Mouse (Mus musculus): ENCODE results near the gene Mlx. TPM values are rescaled to one million over a fixed set of nuclear protein-coding genes. Genes with fewer than 3 reads are reported as not detected.
A peak's percentile ranks its signal among the peaks of the same experiment; 100 is the strongest.

The Mlx gene
- polyA plus RNA-seq, 1 experiment from 2014 or later: 57.4 TPM

GRCm38 (mm10) chr11:101103011-101103410 is 15.9 kb downstream of the Mlx start:
- 0 out of 2 replicates have a peak overlapping the region, but pooled peaks have one; percentile 17 for H3K4me2 ChIP-seq (ENCODE audit: low read depth, low read length)
- WGBS: 78% methylated on average over 5 of the region's 5 CpGs

GRCm38 (mm10) chr11:101109351-101109750 is 22.3 kb downstream of the Mlx start:
- no peak overlapping the region for H3K4me2 ChIP-seq (ENCODE audit: low read depth, low read length)

More at GRCm38 (mm10) chr11:101103011-101103410, 15.9 kb downstream of the Mlx start:
- Histone ChIP-seq H3K27ac (ENCODE audit: low read length) (peak overlapping the region; percentile 94), H3K9ac (ENCODE audit: low read length) (peak overlapping the region; percentile 38; the same call in 1 of the 2 replicates), H3K4me1 (ENCODE audit: control insufficient read depth, insufficient read depth, low read length) (no peaks in the 10 kb centered on the region), H3K9me3 (replicated peaks; ENCODE audit: control insufficient read depth, low read length) (no peaks in the 10 kb centered on the region), H3K27me3 (ENCODE audit: control insufficient read depth, insufficient read depth, low read length) (no peaks in the 10 kb centered on the region), H3K36me3 (ENCODE audit: control insufficient read depth, insufficient read depth, low read length) (peaks cover 4% of the 10 kb centered on the region; the same call in 1 of the 2 replicates), H3K4me3 (replicated peaks; ENCODE audit: low read length) (no peak overlapping the region)
- ATAC-seq (ENCODE audit: insufficient read depth, low FRiP score): no peak

GRCm38 (mm10) chr11:101110708-101111107 is 23.6 kb downstream of the Mlx start:
- no peak overlapping the region for H3K4me3 ChIP-seq (replicated peaks; ENCODE audit: low read length)
- no peaks in the 10 kb centered on the region for H3K27me3 ChIP-seq (ENCODE audit: control insufficient read depth, insufficient read depth, low read length)
- H3K4me2 ChIP-seq (ENCODE audit: low read depth, low read length): no peak overlapping the region
- H3K36me3 ChIP-seq (ENCODE audit: control insufficient read depth, insufficient read depth, low read length): no peaks in the 10 kb centered on the region
- ATAC-seq (ENCODE audit: insufficient read depth, low FRiP score): no peak
- WGBS: 45% methylated on average over 5 of the region's 5 CpGs
- H3K9me3 ChIP-seq (replicated peaks; ENCODE audit: control insufficient read depth, low read length): no peaks in the 10 kb centered on the region
- H3K9ac ChIP-seq (ENCODE audit: low read length): no peak overlapping the region; the same call in 1 of the 2 replicates
- peak overlapping the region; percentile 35; the same call in 1 of the 2 replicates for H3K27ac ChIP-seq (ENCODE audit: low read length)
- no peaks in the 10 kb centered on the region for H3K4me1 ChIP-seq (ENCODE audit: control insufficient read depth, insufficient read depth, low read length)

More at GRCm38 (mm10) chr11:101109351-101109750, 22.3 kb downstream of the Mlx start:
- Histone ChIP-seq H3K9me3 (replicated peaks; ENCODE audit: control insufficient read depth, low read length) (no peaks in the 10 kb centered on the region), H3K27me3 (ENCODE audit: control insufficient read depth, insufficient read depth, low read length) (no peaks in the 10 kb centered on the region), H3K9ac (ENCODE audit: low read length) (no peak overlapping the region), H3K27ac (ENCODE audit: low read length) (no peak overlapping the region), H3K4me1 (ENCODE audit: control insufficient read depth, insufficient read depth, low read length) (no peaks in the 10 kb centered on the region), H3K36me3 (ENCODE audit: control insufficient read depth, insufficient read depth, low read length) (no peaks in the 10 kb centered on the region), H3K4me3 (replicated peaks; ENCODE audit: low read length) (no peak overlapping the region)
- WGBS: 75% methylated on average over 4 of the region's 4 CpGs
- ATAC-seq (ENCODE audit: insufficient read depth, low FRiP score): no peak

- H3K9ac ChIP-seq (ENCODE audit: low read length): no peak overlapping the region
- ATAC-seq (ENCODE audit: insufficient read depth, low FRiP score): no peak
- WGBS: 79% methylated on average over 4 of the region's 4 CpGs
Measured at GRCm38 (mm10) chr11:101111178-101111577, 24.1 kb downstream of the Mlx start.

GRCm38 (mm10) chr11:101112186-101112585 is 25.1 kb downstream of the Mlx start:
- WGBS: 84% methylated on average over 3 of the region's 3 CpGs
- no peaks in the 10 kb centered on the region for H3K27me3 ChIP-seq (ENCODE audit: control insufficient read depth, insufficient read depth, low read length)
- H3K9me3 ChIP-seq (replicated peaks; ENCODE audit: control insufficient read depth, low read length): no peaks in the 10 kb centered on the region

More at GRCm38 (mm10) chr11:101111178-101111577, 24.1 kb downstream of the Mlx start:
- Histone ChIP-seq H3K27me3 (ENCODE audit: control insufficient read depth, insufficient read depth, low read length) (no peaks in the 10 kb centered on the region), H3K4me2 (ENCODE audit: low read depth, low read length) (no peak overlapping the region), H3K4me1 (ENCODE audit: control insufficient read depth, insufficient read depth, low read length) (0 out of 2 replicates have a peak, but pooled peaks cover 3% of the 10 kb centered on the region), H3K36me3 (ENCODE audit: control insufficient read depth, insufficient read depth, low read length) (no peaks in the 10 kb centered on the region), H3K4me3 (replicated peaks; ENCODE audit: low read length) (no peak overlapping the region), H3K9me3 (replicated peaks; ENCODE audit: control insufficient read depth, low read length) (no peaks in the 10 kb centered on the region), H3K27ac (ENCODE audit: low read length) (peak overlapping the region; percentile 35; the same call in 1 of the 2 replicates)

GRCm38 (mm10) chr11:101115564-101115963 is 28.5 kb downstream of the Mlx start:
- no peaks in the 10 kb centered on the region for H3K9me3 ChIP-seq (replicated peaks; ENCODE audit: control insufficient read depth, low read length)
- H3K4me3 ChIP-seq (replicated peaks; ENCODE audit: low read length): no peak overlapping the region
- WGBS: 64% methylated on average over 2 of the region's 2 CpGs
- H3K4me1 ChIP-seq (ENCODE audit: control insufficient read depth, insufficient read depth, low read length): peaks cover 14% of the 10 kb centered on the region
- no peak overlapping the region for H3K9ac ChIP-seq (ENCODE audit: low read length)
- H3K27me3 ChIP-seq (ENCODE audit: control insufficient read depth, insufficient read depth, low read length): no peaks in the 10 kb centered on the region
- ATAC-seq (ENCODE audit: insufficient read depth, low FRiP score): no peak
- H3K4me2 ChIP-seq (ENCODE audit: low read depth, low read length): no peak overlapping the region
- peak overlapping the region; percentile 10 for H3K27ac ChIP-seq (ENCODE audit: low read length)
- no peaks in the 10 kb centered on the region for H3K36me3 ChIP-seq (ENCODE audit: control insufficient read depth, insufficient read depth, low read length)

More at GRCm38 (mm10) chr11:101112186-101112585, 25.1 kb downstream of the Mlx start:
- H3K9ac ChIP-seq (ENCODE audit: low read length): no peak overlapping the region
- H3K4me3 ChIP-seq (replicated peaks; ENCODE audit: low read length): no peak overlapping the region
- peaks cover 3% of the 10 kb centered on the region; the same call in 1 of the 2 replicates for H3K4me1 ChIP-seq (ENCODE audit: control insufficient read depth, insufficient read depth, low read length)
- H3K4me2 ChIP-seq (ENCODE audit: low read depth, low read length): no peak overlapping the region
- ATAC-seq (ENCODE audit: insufficient read depth, low FRiP score): no peak
- no peaks in the 10 kb centered on the region for H3K36me3 ChIP-seq (ENCODE audit: control insufficient read depth, insufficient read depth, low read length)
- H3K27ac ChIP-seq (ENCODE audit: low read length): no peak overlapping the region

GRCm38 (mm10) chr11:101118105-101118504 is 31.0 kb downstream of the Mlx start:
- Histone ChIP-seq H3K9ac (ENCODE audit: low read length) (peak overlapping the region; percentile 93), H3K36me3 (ENCODE audit: control insufficient read depth, insufficient read depth, low read length) (no peaks in the 10 kb centered on the region), H3K9me3 (replicated peaks; ENCODE audit: control insufficient read depth, low read length) (no peaks in the 10 kb centered on the region), H3K27me3 (ENCODE audit: control insufficient read depth, insufficient read depth, low read length) (no peaks in the 10 kb centered on the region), H3K4me1 (ENCODE audit: control insufficient read depth, insufficient read depth, low read length) (peaks cover 18% of the 10 kb centered on the region), H3K27ac (ENCODE audit: low read length) (no peak overlapping the region), H3K4me3 (replicated peaks; ENCODE audit: low read length) (peak overlapping the region; percentile 93), H3K4me2 (ENCODE audit: low read depth, low read length) (peak overlapping the region; percentile 74)
- 23% methylated on average over 4 of the region's 4 CpGs for WGBS
- ATAC-seq (ENCODE audit: insufficient read depth, low FRiP score): no peak

GRCm38 (mm10) chr11:101119131-101119760 is 32.2 kb downstream of the Mlx start:
- WGBS: under 1% methylated on average over 37 of the region's 39 CpGs
- Histone ChIP-seq H3K4me1 (ENCODE audit: control insufficient read depth, insufficient read depth, low read length) (peaks cover 18% of the 10 kb centered on the region), H3K27ac (ENCODE audit: low read length) (peak overlapping the region; percentile 85), H3K4me3 (replicated peaks; ENCODE audit: low read length) (peak overlapping the region; percentile 93), H3K9me3 (replicated peaks; ENCODE audit: control insufficient read depth, low read length) (no peaks in the 10 kb centered on the region), H3K9ac (ENCODE audit: low read length) (peak overlapping the region; percentile 93), H3K27me3 (ENCODE audit: control insufficient read depth, insufficient read depth, low read length) (no peaks in the 10 kb centered on the region), H3K36me3 (ENCODE audit: control insufficient read depth, insufficient read depth, low read length) (no peaks in the 10 kb centered on the region), H3K4me2 (ENCODE audit: low read depth, low read length) (peak overlapping the region; percentile 74)
- peak; percentile 74 for ATAC-seq (ENCODE audit: insufficient read depth, low FRiP score)

GRCm38 (mm10) chr11:101119761-101120544 is 32.9 kb downstream of the Mlx start, which contains the start of the genes Retreg3 and Tubg1:
Gene Retreg3, minus strand, starts transcription at chr11:101119893.
Gene Tubg1, plus strand, starts transcription at chr11:101119938.
- Histone ChIP-seq H3K4me1 (ENCODE audit: control insufficient read depth, insufficient read depth, low read length) (peaks cover 18% of the 10 kb centered on the region), H3K27ac (ENCODE audit: low read length) (peak within 1 kb of the TSS; percentile 92), H3K9ac (ENCODE audit: low read length) (peak within 1 kb of the TSS; percentile 93), H3K36me3 (ENCODE audit: control insufficient read depth, insufficient read depth, low read length) (no peaks in the 10 kb centered on the region), H3K4me3 (replicated peaks; ENCODE audit: low read length) (peak within 1 kb of the TSS; percentile 93), H3K27me3 (ENCODE audit: control insufficient read depth, insufficient read depth, low read length) (no peaks in the 10 kb centered on the region), H3K4me2 (ENCODE audit: low read depth, low read length) (peak within 1 kb of the TSS; percentile 96), H3K9me3 (replicated peaks; ENCODE audit: control insufficient read depth, low read length) (no peaks in the 10 kb centered on the region)
- whole genome bisulfite sequencing: under 1% methylated on average over 61 of the region's 61 CpGs
- peak; percentile 97 for ATAC-seq (ENCODE audit: insufficient read depth, low FRiP score)
